Mouse (Mus musculus): ENCODE data around the gene Gimap7. TPM values are rescaled to one million over a fixed set of nuclear protein-coding genes. Genes with fewer than 3 reads are reported as not detected.
"Not testable (repeated sequence)": the region's sequence is repeated elsewhere in the genome, so short reads cannot be mapped to it uniquely, and the experiment has no call there.

The Gimap7 gene
- 0.65 and 1.0 TPM in 2 replicates for polyA plus RNA-seq (2012; rRNA removed)

GRCm38 (mm10) chr6:48718455-48718854, at the start of gene Gimap7, which contains the start of gene Gm28053:
TSS of gene Gimap7 (plus strand) at chr6:48718621.
TSS of gene Gm28053 (plus strand) at chr6:48718607.
- no peak for DNase-seq (ENCODE audit: low spot score)

- DNase-seq (ENCODE audit: low spot score), result no peak
These were observed 48.9 kb upstream of the Gimap7 start for GRCm38 (mm10) chr6:48669446-48669969.

- DNase-seq (ENCODE audit: low spot score), result no peak
These were observed 43.9 kb upstream of the Gimap7 start for GRCm38 (mm10) chr6:48674291-48675058.

- no peak for DNase-seq (ENCODE audit: low spot score)
These were observed 43.0 kb upstream of the Gimap7 start for GRCm38 (mm10) chr6:48675400-48675930.

- DNase-seq (ENCODE audit: low spot score), result no peak
These were observed 42.2 kb upstream of the Gimap7 start, which contains the start of gene Gimap9 for GRCm38 (mm10) chr6:48675931-48676859. TSS of gene Gimap9 (plus strand) at chr6:48676129.

- no peak for DNase-seq (ENCODE audit: low spot score)
These were observed 41.5 kb upstream of the Gimap7 start for GRCm38 (mm10) chr6:48676860-48677415.

- no peak for DNase-seq (ENCODE audit: low spot score)
These were observed 40.7 kb upstream of the Gimap7 start for GRCm38 (mm10) chr6:48677492-48678345.

GRCm38 (mm10) chr6:48678391-48678790, 40.0 kb upstream of the Gimap7 start:
- DNase-seq (ENCODE audit: low spot score), result no peak

GRCm38 (mm10) chr6:48679701-48680100, 38.7 kb upstream of the Gimap7 start:
- no peak for DNase-seq (ENCODE audit: low spot score)

- no peak for DNase-seq (ENCODE audit: low spot score)
These were observed 38.0 kb upstream of the Gimap7 start for GRCm38 (mm10) chr6:48680421-48680820.

- DNase-seq (ENCODE audit: low spot score), result no peak
These were observed 36.8 kb upstream of the Gimap7 start for GRCm38 (mm10) chr6:48681472-48682090.

GRCm38 (mm10) chr6:48682271-48682670, 36.1 kb upstream of the Gimap7 start:
- DNase-seq (ENCODE audit: low spot score), result no peak

- not testable (repeated sequence) for DNase-seq (ENCODE audit: low spot score)
These were observed 35.1 kb upstream of the Gimap7 start for GRCm38 (mm10) chr6:48683263-48683821.

GRCm38 (mm10) chr6:48684319-48684718, 34.1 kb upstream of the Gimap7 start, which contains the start of gene Gimap4:
TSS of gene Gimap4 (plus strand) at chr6:48684549.
- no peak for DNase-seq (ENCODE audit: low spot score)

- no peak for DNase-seq (ENCODE audit: low spot score)
These were observed 33.6 kb upstream of the Gimap7 start for GRCm38 (mm10) chr6:48684806-48685205.

GRCm38 (mm10) chr6:48685251-48685650, 33.2 kb upstream of the Gimap7 start:
- DNase-seq (ENCODE audit: low spot score), result no peak

- no peak for DNase-seq (ENCODE audit: low spot score)
These were observed 32.4 kb upstream of the Gimap7 start for GRCm38 (mm10) chr6:48685694-48686665.

GRCm38 (mm10) chr6:48687077-48687476, 31.3 kb upstream of the Gimap7 start:
- DNase-seq (ENCODE audit: low spot score), result no peak

GRCm38 (mm10) chr6:48689320-48689719, 29.1 kb upstream of the Gimap7 start:
- DNase-seq (ENCODE audit: low spot score), result no peak
